Mouse (Mus musculus) lung, embryonic 16.5 days (tissue): ENCODE data around the gene Garnl3. TPM values are rescaled to one million over a fixed set of nuclear protein-coding genes. Genes with fewer than 3 reads are reported as not detected.

Experiments used
- ATAC-seq: fragments of 200-750 bp; cut with Nextera tagmentation; 2 replicates; pipeline ENCODE4 v1.8.0; 2017; ENCODE audit warnings: low read depth, mild to moderate bottlenecking, moderate library complexity
- H3K27ac ChIP-seq: fragments of 300-500 bp; sonication (generic); 2 replicates; pipeline ENCODE4 v1.5.1; 2014; ENCODE audit warnings: mild to moderate bottlenecking, control low read depth, low read length
- H3K27me3 ChIP-seq: fragments of 300-500 bp; sonication (generic); 2 replicates; pipeline ENCODE4 v1.6.1; 2014; ENCODE audit warnings: low read depth, low read length, mixed read lengths; ENCODE audit not compliant: control insufficient read depth, insufficient read depth
- H3K36me3 ChIP-seq: fragments of 300-500 bp; sonication (generic); 2 replicates; pipeline ENCODE4 v1.6.1; 2014; ENCODE audit warnings: low read length; ENCODE audit not compliant: control insufficient read depth, insufficient read depth
- H3K4me1 ChIP-seq: fragments of 300-500 bp; sonication (generic); replicated peaks from 2 replicates; pipeline ENCODE4 v1.6.1; 2014; ENCODE audit warnings: low read length, mixed read lengths; ENCODE audit not compliant: control insufficient read depth, insufficient read depth
- H3K4me2 ChIP-seq: fragments of 300-500 bp; sonication (generic); 2 replicates; pipeline ENCODE4 v1.6.1; 2014; ENCODE audit warnings: low read depth, low read length, control low read depth
- H3K4me3 ChIP-seq: fragments of 300-500 bp; sonication (generic); 2 replicates; pipeline ENCODE4 v1.5.1; 2014; ENCODE audit warnings: mild to moderate bottlenecking, low read length, control low read depth
- H3K9ac ChIP-seq: fragments of 300-500 bp; sonication (generic); 2 replicates; pipeline ENCODE4 v1.6.1; 2014; ENCODE audit warnings: low read length, control low read depth
- H3K9me3 ChIP-seq: fragments of 300-500 bp; sonication (generic); 2 replicates; pipeline ENCODE4 v1.6.1; 2016; ENCODE audit warnings: low read length; ENCODE audit not compliant: control insufficient read depth
- WGBS: fragments of 180-500 bp; shearing (Covaris S2); extraction: QIAGEN DNeasy Blood & Tissue Kit; methylation state at CpG from one replicate; pipeline ENCODE4 v1.1.7; 2014; 5-methylcytosine and 5-hydroxymethylcytosine counted together
- polyA plus RNA-seq: library from polyadenylated mRNA; unstranded; fragments of >200 nt; fragmentation: Nextera tagmentation; extraction: Ambion mirVana; gene quantifications from 2 replicates; pipeline ENCODE4 v1.2.1, GENCODE M21; 2015

Garnl3 gene
- polyA plus RNA-seq, 1 experiment from 2014 or later: 9.3 TPM

- Histone ChIP-seq H3K4me2 (no peak overlapping the region), H3K4me3 (no peak overlapping the region), H3K9ac (no peak overlapping the region), H3K27ac (no peak overlapping the region), H3K4me1 (peaks cover under 1% of the 10 kb centered on the region; the same call in 1 of the 2 replicates), H3K36me3 (no peaks in the 10 kb centered on the region), H3K9me3 (no peaks in the 10 kb centered on the region), H3K27me3 (no peaks in the 10 kb centered on the region)
- WGBS: 61% methylated on average over 10 of the region's 10 CpGs
- ATAC-seq: no peak
These were observed 41.7 kb upstream of the Garnl3 start for GRCm38 (mm10) chr2:33173126-33173525.

- WGBS: 57% methylated on average over 10 of the region's 10 CpGs
- no peaks in the 10 kb centered on the region for H3K36me3 ChIP-seq
- ATAC-seq: no peak
- H3K9me3 ChIP-seq: no peaks in the 10 kb centered on the region
- no peak overlapping the region for H3K4me3 ChIP-seq
- H3K27ac ChIP-seq: no peak overlapping the region
- no peaks in the 10 kb centered on the region for H3K27me3 ChIP-seq
- no peak overlapping the region for H3K9ac ChIP-seq
- H3K4me1 ChIP-seq: peaks cover 5% of the 10 kb centered on the region
- no peak overlapping the region for H3K4me2 ChIP-seq
These were observed 39.5 kb upstream of the Garnl3 start for GRCm38 (mm10) chr2:33170777-33171565.

GRCm38 (mm10) chr2:33169445-33169844 lies 38.0 kb upstream of the Garnl3 start:
- H3K27ac ChIP-seq: no peak overlapping the region
- H3K9ac ChIP-seq: no peak overlapping the region
- no peak overlapping the region for H3K4me3 ChIP-seq
- H3K9me3 ChIP-seq: no peaks in the 10 kb centered on the region
- WGBS: 81% methylated on average over 6 of the region's 6 CpGs
- peaks cover 20% of the 10 kb centered on the region for H3K4me1 ChIP-seq
- H3K4me2 ChIP-seq: no peak overlapping the region
- no peak for ATAC-seq
- H3K36me3 ChIP-seq: no peaks in the 10 kb centered on the region
- no peaks in the 10 kb centered on the region for H3K27me3 ChIP-seq

GRCm38 (mm10) chr2:33167060-33167459 lies 35.6 kb upstream of the Garnl3 start:
- no peak overlapping the region for H3K9ac ChIP-seq
- peaks cover 23% of the 10 kb centered on the region for H3K4me1 ChIP-seq
- no peaks in the 10 kb centered on the region for H3K27me3 ChIP-seq
- no peak for ATAC-seq
- H3K9me3 ChIP-seq: no peaks in the 10 kb centered on the region
- WGBS: 85% methylated on average over 3 of the region's 3 CpGs
- no peak overlapping the region for H3K4me2 ChIP-seq
- no peaks in the 10 kb centered on the region for H3K36me3 ChIP-seq
- H3K27ac ChIP-seq: no peak overlapping the region
- H3K4me3 ChIP-seq: no peak overlapping the region

GRCm38 (mm10) chr2:33165710-33166374 lies 34.4 kb upstream of the Garnl3 start:
- ATAC-seq: peak; percentile 86
- no peaks in the 10 kb centered on the region for H3K9me3 ChIP-seq
- no peaks in the 10 kb centered on the region for H3K36me3 ChIP-seq
- no peak overlapping the region for H3K4me3 ChIP-seq
- 18% methylated on average over 7 of the region's 7 CpGs for WGBS
- no peaks in the 10 kb centered on the region for H3K27me3 ChIP-seq
- no peak overlapping the region; the same call in 1 of the 2 replicates for H3K9ac ChIP-seq
- peaks cover 23% of the 10 kb centered on the region for H3K4me1 ChIP-seq
- H3K4me2 ChIP-seq: no peak overlapping the region
- peak overlapping the region; percentile 79 for H3K27ac ChIP-seq

- peaks cover 23% of the 10 kb centered on the region for H3K4me1 ChIP-seq
- 64% methylated on average over 4 of the region's 4 CpGs for WGBS
- H3K9me3 ChIP-seq: no peaks in the 10 kb centered on the region
- H3K27ac ChIP-seq: peak overlapping the region; percentile 79
- peak; percentile 25; the same call in 1 of the 2 replicates for ATAC-seq
- H3K4me3 ChIP-seq: no peak overlapping the region
- H3K9ac ChIP-seq: peak overlapping the region; percentile 19; the same call in 1 of the 2 replicates
- no peak overlapping the region for H3K4me2 ChIP-seq
- H3K36me3 ChIP-seq: no peaks in the 10 kb centered on the region
- H3K27me3 ChIP-seq: no peaks in the 10 kb centered on the region
These were observed 33.8 kb upstream of the Garnl3 start for GRCm38 (mm10) chr2:33165229-33165628.

GRCm38 (mm10) chr2:33164646-33165045 lies 33.2 kb upstream of the Garnl3 start:
- Histone ChIP-seq H3K9ac (no peak overlapping the region), H3K4me1 (peaks cover 23% of the 10 kb centered on the region)

GRCm38 (mm10) chr2:33162126-33162525 lies 30.7 kb upstream of the Garnl3 start:
- Histone ChIP-seq H3K36me3 (no peaks in the 10 kb centered on the region), H3K27ac (no peak overlapping the region), H3K9me3 (no peaks in the 10 kb centered on the region), H3K27me3 (no peaks in the 10 kb centered on the region), H3K4me3 (no peak overlapping the region), H3K9ac (no peak overlapping the region), H3K4me2 (no peak overlapping the region), H3K4me1 (peaks cover 23% of the 10 kb centered on the region)
- 68% methylated on average over 2 of the region's 2 CpGs for WGBS
- ATAC-seq: no peak

More at GRCm38 (mm10) chr2:33164646-33165045, 33.2 kb upstream of the Garnl3 start:
- Histone ChIP-seq H3K27ac (no peak overlapping the region), H3K27me3 (no peaks in the 10 kb centered on the region), H3K36me3 (no peaks in the 10 kb centered on the region), H3K4me2 (no peak overlapping the region), H3K4me3 (no peak overlapping the region), H3K9me3 (no peaks in the 10 kb centered on the region)
- no peak for ATAC-seq
- 33% methylated on average over 3 of the region's 3 CpGs for WGBS

GRCm38 (mm10) chr2:33160326-33160973 lies 29.0 kb upstream of the Garnl3 start:
- H3K4me3 ChIP-seq: no peak overlapping the region
- ATAC-seq: no peak
- no peak overlapping the region for H3K4me2 ChIP-seq
- peaks cover 13% of the 10 kb centered on the region for H3K4me1 ChIP-seq
- no peaks in the 10 kb centered on the region for H3K9me3 ChIP-seq
- no peak overlapping the region for H3K27ac ChIP-seq
- no peaks in the 10 kb centered on the region for H3K36me3 ChIP-seq
- 67% methylated on average over 12 of the region's 12 CpGs for WGBS
- H3K27me3 ChIP-seq: no peaks in the 10 kb centered on the region
- no peak overlapping the region for H3K9ac ChIP-seq
